Mouse (Mus musculus) cerebellum, adult 9-11 months (tissue): ENCODE data around the gene Aqp6.

ENCODE experiments used
- DNase-seq: peaks from one replicate; pipeline ENCODE4 v3.0.0; 2022

The Aqp6 gene

GRCm38 (mm10) chr15:99599245-99600070 is 1.7 kb upstream of the Aqp6 start:
- peak; percentile 85 for DNase-seq

GRCm38 (mm10) chr15:99601823-99602120 is 572 bp downstream of the Aqp6 start:
- peak; percentile 96 for DNase-seq

GRCm38 (mm10) chr15:99602206-99602820 is 1.1 kb downstream of the Aqp6 start:
- DNase-seq: peak; percentile 75

- DNase-seq: no peak
These were observed 2.0 kb downstream of the Aqp6 start for GRCm38 (mm10) chr15:99603216-99603615.

- peak; percentile 20 for DNase-seq
These were observed 4.4 kb downstream of the Aqp6 start for GRCm38 (mm10) chr15:99605595-99605994.

- peak; percentile 31 for DNase-seq
These were observed 5.3 kb downstream of the Aqp6 start for GRCm38 (mm10) chr15:99606515-99606914.

- DNase-seq: peak; percentile 56
These were observed 6.4 kb downstream of the Aqp6 start for GRCm38 (mm10) chr15:99607388-99608113.

- peak; percentile 37 for DNase-seq
These were observed 7.4 kb downstream of the Aqp6 start for GRCm38 (mm10) chr15:99608382-99609125.

- no peak for DNase-seq
These were observed 10.4 kb downstream of the Aqp6 start for GRCm38 (mm10) chr15:99611563-99611962.

- DNase-seq: peak; percentile 26
These were observed 13.1 kb downstream of the Aqp6 start for GRCm38 (mm10) chr15:99614273-99614672.

GRCm38 (mm10) chr15:99614753-99615152 is 13.6 kb downstream of the Aqp6 start:
- DNase-seq: peak; percentile 36

- DNase-seq: peak; percentile 56
These were observed 14.0 kb downstream of the Aqp6 start for GRCm38 (mm10) chr15:99615246-99615645.

- DNase-seq: no peak
These were observed 17.4 kb downstream of the Aqp6 start for GRCm38 (mm10) chr15:99618595-99618994.

- DNase-seq: peak; percentile 40
These were observed 18.6 kb downstream of the Aqp6 start for GRCm38 (mm10) chr15:99619821-99620220.

GRCm38 (mm10) chr15:99622063-99622462 is 20.9 kb downstream of the Aqp6 start:
- no peak for DNase-seq

- no peak for DNase-seq
These were observed 30.4 kb downstream of the Aqp6 start for GRCm38 (mm10) chr15:99631618-99632017.

- DNase-seq: no peak
These were observed 33.5 kb downstream of the Aqp6 start for GRCm38 (mm10) chr15:99634702-99635101.

GRCm38 (mm10) chr15:99637405-99638123 is 36.4 kb downstream of the Aqp6 start:
- DNase-seq: no peak

- DNase-seq: no peak
These were observed 36.9 kb downstream of the Aqp6 start for GRCm38 (mm10) chr15:99638124-99638485.

GRCm38 (mm10) chr15:99642622-99643021 is 41.4 kb downstream of the Aqp6 start:
- no peak for DNase-seq

GRCm38 (mm10) chr15:99643832-99644231 is 42.6 kb downstream of the Aqp6 start:
- DNase-seq: no peak

GRCm38 (mm10) chr15:99644776-99645175 is 43.6 kb downstream of the Aqp6 start:
- DNase-seq: peak; percentile 46
